In the genomic region with DNA sequence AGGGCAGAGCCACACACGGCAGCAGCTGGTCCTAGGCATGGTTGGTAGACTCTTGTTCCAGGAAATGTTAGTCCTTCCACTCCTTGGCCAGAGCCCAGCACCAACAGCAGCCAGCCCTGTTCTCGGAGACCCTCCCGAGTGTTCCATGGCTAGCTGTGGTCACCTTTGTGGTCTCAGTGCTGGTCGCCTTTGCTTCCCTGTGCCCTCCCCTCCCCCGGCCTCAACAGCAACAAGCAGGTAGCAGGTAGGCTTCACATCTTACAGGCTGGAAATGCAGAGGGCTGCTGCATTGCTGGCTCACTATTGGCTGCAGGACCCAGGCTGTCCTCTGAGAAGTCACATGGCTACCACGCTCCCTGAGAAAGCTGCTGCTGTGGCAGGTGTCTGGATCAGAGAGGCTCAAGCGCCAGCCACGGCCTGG, we compare ENCODE assay signal across 11 mouse cellular contexts.
DNase-seq lines count a peak whose midpoint lies in the region; ATAC-seq and TF ChIP-seq lines count a peak whose summit lies in the region.
"Had no signal": no experiment of that assay in that cellular context is flagged by ENCODE, and none has a peak within 500 bp of the region (broad histone marks: within the 10 kb centered on the region; RNA-seq: fewer than 3 reads in every experiment).

No protein-coding gene starts in this region.

- no peaks in the 10 kb centered on the region for H3K9me3 ChIP-seq in lung, embryonic 15.5 days
- H3K9me3 ChIP-seq in lung, postnatal 0 days (ENCODE audit: low read length), result no peaks in the 10 kb centered on the region
- H3K9me3 ChIP-seq in limb, embryonic 10.5 days (replicated peaks), result no peaks in the 10 kb centered on the region

- TF ChIP-seq EP300 in lung, postnatal 0 days (IDR thresholded peaks at IDR 0.05), result no peak

- H3K4me1 ChIP-seq in lung, embryonic 15.5 days, result peaks cover 45% of the 10 kb centered on the region
- H3K4me1 ChIP-seq in lung, postnatal 0 days (ENCODE audit: insufficient read depth, low read depth, low read length), result peaks cover 20% of the 10 kb centered on the region; the same call in 1 of the 2 replicates
- peaks cover 75% of the 10 kb centered on the region for H3K4me1 ChIP-seq in limb, embryonic 10.5 days

- peak overlapping the region; percentile 19; the same call in 1 of the 2 replicates for H3K27ac ChIP-seq in lung, embryonic 15.5 days
- H3K27ac ChIP-seq in lung, postnatal 0 days (ENCODE audit: low read length), result no peak overlapping the region
- H3K27ac ChIP-seq in limb, embryonic 10.5 days, result no peak overlapping the region
- H3K27ac ChIP-seq: layer of hippocampus, adult 2 months had no signal

- DNase-seq in cerebellum, postnatal 25 days, result peak; percentile 34 to 46
- DNase-seq in cerebellum, adult 9-10 months, result no peak
- DNase-seq in lung, postnatal 0 days (ENCODE audit: low spot score), result no peak
- peak; percentile 76 for DNase-seq in gastrocnemius, postnatal 25 days
- DNase-seq in limb, embryonic 10.5 days (ENCODE audit: low spot score), result peak; percentile 32
- no peak for DNase-seq in lung, postnatal 25 days (ENCODE audit: low spot score)
- no peak for DNase-seq in c-Kit-positive CD71-positive TER-119-positive erythroid progenitor cells, embryonic 14.5 days (ENCODE audit: low spot score)
- DNase-seq: lung, postnatal 4 days; thymus, postnatal 4 days had no signal

- H3K36me3 ChIP-seq in lung, embryonic 15.5 days, result no peaks in the 10 kb centered on the region
- H3K36me3 ChIP-seq in lung, postnatal 0 days (ENCODE audit: insufficient read depth, low read length), result no peaks in the 10 kb centered on the region
- no peaks in the 10 kb centered on the region for H3K36me3 ChIP-seq in limb, embryonic 10.5 days

- no peak overlapping the region for H3K9ac ChIP-seq in lung, embryonic 15.5 days
- no peak overlapping the region for H3K9ac ChIP-seq in lung, postnatal 0 days (replicated peaks; ENCODE audit: low read depth)

- no peak overlapping the region for H3K4me3 ChIP-seq in lung, embryonic 15.5 days
- no peak overlapping the region for H3K4me3 ChIP-seq in lung, postnatal 0 days (ENCODE audit: low read depth, low read length)
- no peak overlapping the region for H3K4me3 ChIP-seq in limb, embryonic 10.5 days
- H3K4me3 ChIP-seq: layer of hippocampus, adult 2 months had no signal

- no peak for TF ChIP-seq CTCF in lung, postnatal 0 days (IDR thresholded peaks at IDR 0.05)

- WGBS in lung, embryonic 15.5 days, result 63% methylated on average over 8 of the region's 8 CpGs
- 63% methylated on average over 8 of the region's 8 CpGs for WGBS in lung, postnatal 0 days
- WGBS in limb, embryonic 10.5 days, result 65% methylated on average over 8 of the region's 8 CpGs

- no peak for ATAC-seq in lung, embryonic 15.5 days (ENCODE audit: borderline replicate concordance, extremely low read depth, low FRiP score, low TSS enrichment)
- no peak for ATAC-seq in lung, postnatal 0 days

- no peak overlapping the region for H3K4me2 ChIP-seq in lung, embryonic 15.5 days
- no peak overlapping the region for H3K4me2 ChIP-seq in lung, postnatal 0 days (replicated peaks; ENCODE audit: low read depth, low read length)

- H3K27me3 ChIP-seq in lung, embryonic 15.5 days, result no peaks in the 10 kb centered on the region
- H3K27me3 ChIP-seq in lung, postnatal 0 days (replicated peaks; ENCODE audit: insufficient read depth, low read length), result no peaks in the 10 kb centered on the region
- no peaks in the 10 kb centered on the region; the same call in 1 of the 2 replicates for H3K27me3 ChIP-seq in limb, embryonic 10.5 days (ENCODE audit: low read depth, poor library complexity, severe bottlenecking)

Comparison
In these comparisons a context has a peak if more than half of its experiments do, and no peak if none do; other contexts are left out.
1. DNase-seq: peak in cerebellum, postnatal 25 days (2 of 2), gastrocnemius, postnatal 25 days (single experiment) and limb, embryonic 10.5 days (single experiment); none in cerebellum, adult 9-10 months (single experiment), lung, postnatal 0 days (single experiment), lung, postnatal 25 days (single experiment) and c-Kit-positive CD71-positive TER-119-positive erythroid progenitor cells, embryonic 14.5 days (single experiment).